Mouse (Mus musculus) limb, embryonic 13.5 days (tissue): Measurements from ENCODE around the gene Gm21518. TPM values are rescaled to one million over a fixed set of nuclear protein-coding genes. Genes with fewer than 3 reads are reported as not detected.
"Not testable (repeated sequence)": the region's sequence is repeated elsewhere in the genome, so short reads cannot be mapped to it uniquely, and the experiment has no call there.

ENCODE experiments used
- ATAC-seq: fragments of 200-750 bp; cut with Nextera tagmentation; 2 replicates; pipeline ENCODE4 v1.8.0; 2017; ENCODE audit warnings: low read depth, moderate number of reproducible peaks, moderate TSS enrichment; ENCODE audit not compliant: low FRiP score
- H3K27ac ChIP-seq: fragments of 300-500 bp; sonication (generic); 2 replicates; pipeline ENCODE4 v1.5.1; 2015; ENCODE audit warnings: inconsistent platforms, mild to moderate bottlenecking, moderate library complexity
- H3K27me3 ChIP-seq: fragments of 300-500 bp; sonication (generic); 2 replicates; pipeline ENCODE4 v1.6.1; 2015; ENCODE audit warnings: mild to moderate bottlenecking, inconsistent platforms
- H3K36me3 ChIP-seq: fragments of 300-500 bp; sonication (generic); 2 replicates; pipeline ENCODE4 v1.6.1; 2015; ENCODE audit warnings: inconsistent platforms, mild to moderate bottlenecking, moderate library complexity
- H3K4me1 ChIP-seq: fragments of 300-500 bp; sonication (generic); 2 replicates; pipeline ENCODE4 v1.6.1; 2015; ENCODE audit warnings: inconsistent platforms
- H3K4me2 ChIP-seq: fragments of 300-500 bp; sonication (generic); replicated peaks from 2 replicates; pipeline ENCODE4 v1.6.1; 2015; ENCODE audit warnings: inconsistent platforms, mild to moderate bottlenecking, moderate library complexity
- H3K4me3 ChIP-seq: fragments of 300-500 bp; sonication (generic); 2 replicates; pipeline ENCODE4 v1.5.1; 2015; ENCODE audit warnings: moderate library complexity, mild to moderate bottlenecking, inconsistent platforms
- H3K9ac ChIP-seq: fragments of 300-500 bp; sonication (generic); 2 replicates; pipeline ENCODE4 v1.6.1; 2015; ENCODE audit warnings: mild to moderate bottlenecking, inconsistent platforms
- H3K9me3 ChIP-seq: fragments of 300-500 bp; sonication (generic); 2 replicates; pipeline ENCODE4 v1.6.1; 2016; ENCODE audit warnings: inconsistent platforms
- WGBS: fragments of 180-500 bp; shearing (Covaris S2); methylation state at CpG from one replicate; pipeline ENCODE4 v1.1.7; 2015; 5-methylcytosine and 5-hydroxymethylcytosine counted together
- polyA plus RNA-seq: library from polyadenylated mRNA; unstranded; fragments of >200 nt; fragmentation: Nextera tagmentation; extraction: Ambion mirVana; gene quantifications from 2 replicates; pipeline ENCODE4 v1.2.1, GENCODE M21; 2015

The Gm21518 gene
- not detected in 2 replicates for polyA plus RNA-seq

GRCm38 (mm10) chrY:62190566-62190965 lies at the start of gene Gm21518:
Gene Gm21518, plus strand, starts transcription at chrY:62190866.
- H3K4me3 ChIP-seq, ATAC-seq, H3K4me2 ChIP-seq, H3K9ac ChIP-seq, H3K27me3 ChIP-seq, H3K4me1 ChIP-seq, H3K36me3 ChIP-seq, H3K27ac ChIP-seq, H3K9me3 ChIP-seq: not testable (repeated sequence)
- WGBS = no CpG with 5 or more reads among the region's 6 CpGs
